Mouse (Mus musculus) spleen, adult 2 months (tissue): ENCODE data around the gene Coro1b.

Source experiments
- CTCF ChIP-seq: fragments of 200-500 bp; IDR thresholded peaks from 2 replicates; pipeline ENCODE4 v1.5.1; 2011; ENCODE audit warnings: mild to moderate bottlenecking, inconsistent platforms; ENCODE audit not compliant: insufficient read depth, insufficient read length, insufficient replicate concordance; ENCODE audit errors: extremely low read depth
- POLR2A ChIP-seq: fragments of 200-500 bp; IDR thresholded peaks from 2 replicates; pipeline ENCODE4 v1.6.1; 2011; ENCODE audit warnings: low read depth, low read length, inconsistent platforms

- TF ChIP-seq POLR2A (no peak), CTCF (no peak)
Observed at GRCm38 (mm10) chr19:4126759-4127495, 21.5 kb upstream of the Coro1b start.
